Mouse (Mus musculus): ENCODE data around the gene Slc12a6. TPM values are rescaled to one million over a fixed set of nuclear protein-coding genes. Genes with fewer than 3 reads are reported as not detected.
A peak's percentile ranks its signal among the peaks of the same experiment; 100 is the strongest.

Slc12a6 gene
- polyA plus RNA-seq, 1 experiment from 2014 or later, result 16.5 TPM

DNA sequence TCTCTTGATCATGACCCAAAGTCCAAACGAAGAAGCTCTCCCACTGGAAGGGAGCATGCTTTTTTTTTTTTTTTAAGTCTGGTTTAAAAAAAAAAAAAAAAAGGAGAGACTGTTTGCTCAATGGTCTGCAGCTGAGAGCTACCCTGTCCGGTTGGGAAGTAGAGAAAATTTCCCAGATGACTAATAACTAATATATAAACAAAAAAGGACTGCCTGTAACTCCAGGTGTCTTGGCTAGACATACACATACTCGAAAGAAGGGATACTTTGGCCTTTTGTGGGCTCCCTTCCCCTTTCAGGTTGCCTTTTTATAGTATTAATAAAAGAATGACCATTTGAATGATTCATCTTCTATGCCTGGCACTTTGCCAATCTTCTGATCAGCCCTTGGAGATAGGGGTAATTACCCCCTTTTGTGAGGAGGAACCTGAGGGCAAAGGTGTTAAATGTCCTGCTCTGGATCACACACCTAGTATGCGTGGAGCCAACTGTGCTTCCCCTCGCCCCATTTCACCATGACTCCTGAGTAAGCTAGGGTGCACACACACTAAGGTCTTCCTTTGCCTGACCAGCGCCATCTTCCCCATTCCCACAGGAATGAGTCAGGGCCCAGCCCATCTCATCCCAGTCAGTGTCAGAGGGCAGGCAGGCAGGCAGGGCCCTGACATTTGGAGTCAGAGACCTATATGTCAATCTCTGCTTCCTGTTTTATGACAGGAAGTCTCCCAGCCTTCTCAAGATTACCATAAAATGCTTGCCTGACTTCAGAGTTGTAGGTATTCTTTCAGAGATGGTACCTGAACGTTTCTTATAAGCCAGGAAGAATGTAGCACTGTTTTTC, 10.7 kb upstream of the Slc12a6 start:
- Histone ChIP-seq H3K9me3 (ENCODE audit: control insufficient read depth, low read length) (no peaks in the 10 kb centered on the region), H3K4me3 (ENCODE audit: low read depth, low read length) (no peak overlapping the region), H3K9ac (ENCODE audit: low read depth, low read length) (no peak overlapping the region), H3K27ac (replicated peaks; ENCODE audit: low read depth, low read length) (no peak overlapping the region), H3K4me1 (ENCODE audit: control insufficient read depth, insufficient read depth, low read length) (no peaks in the 10 kb centered on the region), H3K36me3 (ENCODE audit: control insufficient read depth, insufficient read depth, low read length) (no peaks in the 10 kb centered on the region), H3K27me3 (replicated peaks; ENCODE audit: control insufficient read depth, insufficient read depth, low read length) (no peaks in the 10 kb centered on the region), H3K4me2 (ENCODE audit: low read depth, low read length) (no peak overlapping the region)
- ATAC-seq (ENCODE audit: low read depth) (no peak), DNase-seq (ENCODE audit: low spot score) (no peak)
- WGBS, result 68% methylated on average over 7 of the region's 7 CpGs

GRCm38 (mm10) chr2:112259241-112259962, 6.2 kb upstream of the Slc12a6 start, which contains the start of gene Nutm1:
TSS of gene Nutm1 (minus strand) at chr2:112259291.
- no peak within 1 kb of the TSS for H3K4me3 ChIP-seq (ENCODE audit: low read depth, low read length)
- no peak for ATAC-seq (ENCODE audit: low read depth)
- H3K4me1 ChIP-seq (ENCODE audit: control insufficient read depth, insufficient read depth, low read length), result peaks cover 5% of the 10 kb centered on the region
- no peak for DNase-seq (ENCODE audit: low spot score)
- H3K27me3 ChIP-seq (replicated peaks; ENCODE audit: control insufficient read depth, insufficient read depth, low read length), result no peaks in the 10 kb centered on the region
- no peak within 1 kb of the TSS for H3K4me2 ChIP-seq (ENCODE audit: low read depth, low read length)
- WGBS, result 71% methylated on average over 10 of the region's 10 CpGs
- H3K36me3 ChIP-seq (ENCODE audit: control insufficient read depth, insufficient read depth, low read length), result 0 out of 2 replicates have a peak, but pooled peaks cover 3% of the 10 kb centered on the region
- H3K9me3 ChIP-seq (ENCODE audit: control insufficient read depth, low read length), result no peaks in the 10 kb centered on the region
- no peak within 1 kb of the TSS for H3K27ac ChIP-seq (replicated peaks; ENCODE audit: low read depth, low read length)
- no peak within 1 kb of the TSS for H3K9ac ChIP-seq (ENCODE audit: low read depth, low read length)

- Histone ChIP-seq H3K27ac (replicated peaks; ENCODE audit: low read depth, low read length) (peak within 1 kb of the TSS; percentile 67), H3K9ac (ENCODE audit: low read depth, low read length) (peak within 1 kb of the TSS; percentile 73), H3K4me3 (ENCODE audit: low read depth, low read length) (peak within 1 kb of the TSS; percentile 75), H3K4me1 (ENCODE audit: control insufficient read depth, insufficient read depth, low read length) (peaks cover 13% of the 10 kb centered on the region), H3K9me3 (ENCODE audit: control insufficient read depth, low read length) (no peaks in the 10 kb centered on the region), H3K4me2 (ENCODE audit: low read depth, low read length) (peak within 1 kb of the TSS; percentile 68), H3K27me3 (replicated peaks; ENCODE audit: control insufficient read depth, insufficient read depth, low read length) (no peaks in the 10 kb centered on the region), H3K36me3 (ENCODE audit: control insufficient read depth, insufficient read depth, low read length) (0 out of 2 replicates have a peak, but pooled peaks cover 3% of the 10 kb centered on the region)
- ATAC-seq (ENCODE audit: low read depth) (peak; percentile 45), DNase-seq (ENCODE audit: low spot score) (peak; percentile 95)
- under 1% methylated on average over 36 of the region's 36 CpGs for WGBS
Observed at GRCm38 (mm10) chr2:112261748-112262653, 3.6 kb upstream of the Slc12a6 start, which contains the start of gene Nop10. TSS of gene Nop10 (plus strand) at chr2:112261926.

GRCm38 (mm10) chr2:112262779-112263295, 2.8 kb upstream of the Slc12a6 start:
- Histone ChIP-seq H3K4me3 (ENCODE audit: low read depth, low read length) (peak overlapping the region; percentile 75), H3K36me3 (ENCODE audit: control insufficient read depth, insufficient read depth, low read length) (0 out of 2 replicates have a peak, but pooled peaks cover 3% of the 10 kb centered on the region), H3K27me3 (replicated peaks; ENCODE audit: control insufficient read depth, insufficient read depth, low read length) (no peaks in the 10 kb centered on the region), H3K27ac (replicated peaks; ENCODE audit: low read depth, low read length) (no peak overlapping the region), H3K4me1 (ENCODE audit: control insufficient read depth, insufficient read depth, low read length) (peaks cover 16% of the 10 kb centered on the region), H3K4me2 (ENCODE audit: low read depth, low read length) (peak overlapping the region; percentile 68), H3K9me3 (ENCODE audit: control insufficient read depth, low read length) (no peaks in the 10 kb centered on the region), H3K9ac (ENCODE audit: low read depth, low read length) (peak overlapping the region; percentile 73)
- ATAC-seq (ENCODE audit: low read depth) (no peak), DNase-seq (ENCODE audit: low spot score) (no peak)
- 30% methylated on average over 4 of the region's 4 CpGs for WGBS

GRCm38 (mm10) chr2:112264364-112264763, 1.3 kb upstream of the Slc12a6 start:
- H3K4me2 ChIP-seq (ENCODE audit: low read depth, low read length), result no peak overlapping the region
- DNase-seq (ENCODE audit: low spot score), result no peak
- no peak overlapping the region for H3K4me3 ChIP-seq (ENCODE audit: low read depth, low read length)
- no peaks in the 10 kb centered on the region for H3K9me3 ChIP-seq (ENCODE audit: control insufficient read depth, low read length)
- no peak overlapping the region for H3K9ac ChIP-seq (ENCODE audit: low read depth, low read length)
- H3K27me3 ChIP-seq (replicated peaks; ENCODE audit: control insufficient read depth, insufficient read depth, low read length), result no peaks in the 10 kb centered on the region
- peaks cover 18% of the 10 kb centered on the region for H3K4me1 ChIP-seq (ENCODE audit: control insufficient read depth, insufficient read depth, low read length)
- ATAC-seq (ENCODE audit: low read depth), result no peak
- no peak overlapping the region for H3K27ac ChIP-seq (replicated peaks; ENCODE audit: low read depth, low read length)
- WGBS, result 77% methylated on average over 4 of the region's 4 CpGs
- 0 out of 2 replicates have a peak, but pooled peaks cover 3% of the 10 kb centered on the region for H3K36me3 ChIP-seq (ENCODE audit: control insufficient read depth, insufficient read depth, low read length)

GRCm38 (mm10) chr2:112266242-112266592, 592 bp downstream of the Slc12a6 start, which contains the start of gene Gm21985:
TSS of gene Gm21985 (plus strand) at chr2:112266314.
- Histone ChIP-seq H3K36me3 (ENCODE audit: control insufficient read depth, insufficient read depth, low read length) (0 out of 2 replicates have a peak, but pooled peaks cover 3% of the 10 kb centered on the region), H3K4me2 (ENCODE audit: low read depth, low read length) (peak within 1 kb of the TSS; percentile 65), H3K27me3 (replicated peaks; ENCODE audit: control insufficient read depth, insufficient read depth, low read length) (no peaks in the 10 kb centered on the region), H3K9me3 (ENCODE audit: control insufficient read depth, low read length) (no peaks in the 10 kb centered on the region), H3K9ac (ENCODE audit: low read depth, low read length) (peak within 1 kb of the TSS; percentile 84), H3K4me1 (ENCODE audit: control insufficient read depth, insufficient read depth, low read length) (peaks cover 18% of the 10 kb centered on the region), H3K4me3 (ENCODE audit: low read depth, low read length) (peak within 1 kb of the TSS; percentile 81), H3K27ac (replicated peaks; ENCODE audit: low read depth, low read length) (peak within 1 kb of the TSS; percentile 85)
- peak; percentile 61 for DNase-seq (ENCODE audit: low spot score)
- peak; percentile 51 for ATAC-seq (ENCODE audit: low read depth)
- WGBS, result under 1% methylated on average over 11 of the region's 11 CpGs

GRCm38 (mm10) chr2:112266780-112267179, 1.2 kb downstream of the Slc12a6 start:
- Histone ChIP-seq H3K9ac (ENCODE audit: low read depth, low read length) (peak overlapping the region; percentile 84), H3K4me2 (ENCODE audit: low read depth, low read length) (peak overlapping the region; percentile 65), H3K36me3 (ENCODE audit: control insufficient read depth, insufficient read depth, low read length) (0 out of 2 replicates have a peak, but pooled peaks cover 3% of the 10 kb centered on the region), H3K27ac (replicated peaks; ENCODE audit: low read depth, low read length) (no peak overlapping the region), H3K9me3 (ENCODE audit: control insufficient read depth, low read length) (no peaks in the 10 kb centered on the region), H3K4me3 (ENCODE audit: low read depth, low read length) (peak overlapping the region; percentile 81), H3K4me1 (ENCODE audit: control insufficient read depth, insufficient read depth, low read length) (peaks cover 18% of the 10 kb centered on the region), H3K27me3 (replicated peaks; ENCODE audit: control insufficient read depth, insufficient read depth, low read length) (no peaks in the 10 kb centered on the region)
- DNase-seq (ENCODE audit: low spot score) (no peak), ATAC-seq (ENCODE audit: low read depth) (no peak)
- 46% methylated on average over 10 of the region's 10 CpGs for WGBS

All from embryonic facial prominence, embryonic 14.5 days (tissue).